Mouse (Mus musculus) naive thymus-derived CD4-positive, alpha-beta T cell, adult 2 months (primary cell): ENCODE measurements around the gene Gipc3.

Source experiments
- DNase-seq: peaks from one replicate; pipeline ENCODE4 v3.0.0-alpha.2; 2011; ENCODE audit warnings: low read depth

The Gipc3 gene

GRCm38 (mm10) chr10:81320550-81321347 is 22.3 kb downstream of the Gipc3 start, which contains the start of gene Cactin:
Gene Cactin, plus strand, starts transcription at chr10:81321103.
- DNase-seq: peak; percentile 100

- no peak for DNase-seq
Observed at GRCm38 (mm10) chr10:81319741-81320549, 23.1 kb downstream of the Gipc3 start.

- DNase-seq: no peak
Observed at GRCm38 (mm10) chr10:81319330-81319699, 23.8 kb downstream of the Gipc3 start.

GRCm38 (mm10) chr10:81318589-81319329 is 24.3 kb downstream of the Gipc3 start:
- no peak for DNase-seq

- peak; percentile 47 for DNase-seq
Observed at GRCm38 (mm10) chr10:81317273-81317672, 25.8 kb downstream of the Gipc3 start.

- no peak for DNase-seq
Observed at GRCm38 (mm10) chr10:81316338-81317060, 26.6 kb downstream of the Gipc3 start.

- DNase-seq: no peak
Observed at GRCm38 (mm10) chr10:81315587-81315986, 27.5 kb downstream of the Gipc3 start.

GRCm38 (mm10) chr10:81314201-81314600 is 28.9 kb downstream of the Gipc3 start:
- DNase-seq: no peak

GRCm38 (mm10) chr10:81313581-81313980 is 29.5 kb downstream of the Gipc3 start:
- DNase-seq: no peak

GRCm38 (mm10) chr10:81309571-81309970 is 33.5 kb downstream of the Gipc3 start:
- no peak for DNase-seq

- DNase-seq: no peak
Observed at GRCm38 (mm10) chr10:81306837-81307682, 36.0 kb downstream of the Gipc3 start.

GRCm38 (mm10) chr10:81306173-81306668 is 36.8 kb downstream of the Gipc3 start:
- no peak for DNase-seq

GRCm38 (mm10) chr10:81305663-81306062 is 37.4 kb downstream of the Gipc3 start:
- DNase-seq: no peak

- peak; percentile 83 for DNase-seq
Observed at GRCm38 (mm10) chr10:81304597-81305238, 38.3 kb downstream of the Gipc3 start.

- DNase-seq: peak; percentile 71
Observed at GRCm38 (mm10) chr10:81303761-81304160, 39.3 kb downstream of the Gipc3 start.

- no peak for DNase-seq
Observed at GRCm38 (mm10) chr10:81303258-81303657, 39.8 kb downstream of the Gipc3 start.

GRCm38 (mm10) chr10:81302781-81303218 is 40.3 kb downstream of the Gipc3 start:
- no peak for DNase-seq

GRCm38 (mm10) chr10:81302288-81302687 is 40.8 kb downstream of the Gipc3 start:
- DNase-seq: no peak

- DNase-seq: no peak
Observed at GRCm38 (mm10) chr10:81301321-81301720, 41.7 kb downstream of the Gipc3 start.

- no peak for DNase-seq
Observed at GRCm38 (mm10) chr10:81300352-81300907, 42.6 kb downstream of the Gipc3 start.
